Comparison of ENCODE assay signal across 8 mouse cellular contexts in genomic region chr14:62880084-62880851, GRCm38 (mm10). TPM values are rescaled to one million over a fixed set of nuclear protein-coding genes. Genes with fewer than 3 reads are reported as not detected.
DNase-seq lines count a peak whose midpoint lies in the region; ATAC-seq and TF ChIP-seq lines count a peak whose summit lies in the region.

No protein-coding gene starts in this region.

- H3K4me2 ChIP-seq in kidney, embryonic 14.5 days (replicated peaks; ENCODE audit: low read depth, low read length) = no peak overlapping the region

- H3K4me3 ChIP-seq in kidney, adult 2 months (ENCODE audit: insufficient read depth, low read depth, low read length) = no peak overlapping the region
- H3K4me3 ChIP-seq in kidney, embryonic 14.5 days (ENCODE audit: low read length) = no peak overlapping the region
- H3K4me3 ChIP-seq in cortical plate, adult 2 months (ENCODE audit: insufficient read depth, low read length) = no peak overlapping the region

- H3K9me3 ChIP-seq in kidney, embryonic 14.5 days (ENCODE audit: control insufficient read depth, low read length) = no peaks in the 10 kb centered on the region

- peak; percentile 51 for DNase-seq in kidney, adult 2 months
- peak; percentile 51 for DNase-seq in gastrocnemius, postnatal 14 days
- peak; percentile 83 to 95 for DNase-seq in layer of hippocampus, adult 18-20 months (ENCODE audit: low spot score in 2 of 2)
- no peak for DNase-seq in cerebellum, postnatal 4 days (ENCODE audit: low spot score in 2 of 2)

- TF ChIP-seq CTCF in kidney, adult 2 months (conservative IDR thresholded peaks at IDR 0.05; ENCODE audit: insufficient read depth, insufficient read length, low read depth, low read length) = no peak
- TF ChIP-seq CTCF in cortical plate, adult 2 months (IDR thresholded peaks at IDR 0.05; ENCODE audit: extremely low read depth, insufficient read depth, low read length) = no peak

- no peak for TF ChIP-seq POLR2A in kidney, adult 2 months (IDR thresholded peaks at IDR 0.05; ENCODE audit: low read depth, low read length)
- no peak for TF ChIP-seq POLR2A in cortical plate, adult 2 months (IDR thresholded peaks at IDR 0.05; ENCODE audit: extremely low read depth, insufficient read depth, low read length)

- H3K27me3 ChIP-seq in kidney, adult 2 months (replicated peaks; ENCODE audit: control insufficient read depth, insufficient read depth, low read length) = no peaks in the 10 kb centered on the region
- H3K27me3 ChIP-seq in kidney, embryonic 14.5 days (ENCODE audit: control insufficient read depth, insufficient read depth, low read length) = no peaks in the 10 kb centered on the region

- H3K4me1 ChIP-seq in kidney, adult 2 months (ENCODE audit: control insufficient read depth, insufficient read depth, low read length) = peaks cover 28% of the 10 kb centered on the region
- peaks cover 13% of the 10 kb centered on the region for H3K4me1 ChIP-seq in kidney, embryonic 14.5 days (ENCODE audit: control insufficient read depth, insufficient read depth, low read length)
- H3K4me1 ChIP-seq in cortical plate, adult 2 months (ENCODE audit: control insufficient read depth, insufficient read depth, low read length) = peaks cover 14% of the 10 kb centered on the region

- no peak overlapping the region for H3K9ac ChIP-seq in kidney, embryonic 14.5 days (ENCODE audit: low read depth, low read length)

- no peak for ATAC-seq in kidney, embryonic 14.5 days (ENCODE audit: low FRiP score, low TSS enrichment)
- ATAC-seq in megakaryocyte progenitor cell, adult 5-6 weeks (replicated peaks; ENCODE audit: poor library complexity) = 0 out of 2 replicates have a peak, but pooled peaks have one; percentile 9
- no peak for ATAC-seq in megakaryocyte-erythroid progenitor cell, adult 5-6 weeks (replicated peaks; ENCODE audit: low FRiP score, low TSS enrichment, poor library complexity, severe bottlenecking)

- H3K27ac ChIP-seq in kidney, adult 2 months (ENCODE audit: insufficient read depth, low read depth, low read length) = peak overlapping the region; percentile 69; the same call in 1 of the 2 replicates
- no peak overlapping the region for H3K27ac ChIP-seq in kidney, embryonic 14.5 days (ENCODE audit: low read depth, low read length)
- H3K27ac ChIP-seq in cortical plate, adult 2 months (ENCODE audit: insufficient read depth, low read length) = peak overlapping the region; percentile 92

- H3K36me3 ChIP-seq in kidney, adult 2 months (ENCODE audit: control insufficient read depth, insufficient read depth, low read length) = no peaks in the 10 kb centered on the region
- no peaks in the 10 kb centered on the region for H3K36me3 ChIP-seq in kidney, embryonic 14.5 days (ENCODE audit: control insufficient read depth, insufficient read depth, low read length)

- WGBS in kidney, adult 2 months = 69% methylated on average over 5 of the region's 5 CpGs
- 58% methylated on average over 5 of the region's 5 CpGs for WGBS in kidney, embryonic 14.5 days

- intact Hi-C loops in gastrocnemius, postnatal 14 days (cut with DNase I; ENCODE audit: low total_unique reads) = loop anchor here (10.0 kb wide), 1 partner anchor 55 kb away; no protein-coding TSS in a partner anchor

RNA-seq across cellular contexts. Expression of gene Wdfy2, which starts 42.8 kb away (rescaled TPM):
- 7.7 and 8.3 TPM in 2 replicates for polyA plus RNA-seq in kidney, adult 2 months (2012; rRNA removed)
- 5.2 and 12.1 TPM in 2 replicates for polyA plus RNA-seq in kidney, embryonic 14.5 days (2014; fragmentation: Nextera tagmentation; extraction: Ambion mirVana)
- 10.7 and 11.0 TPM in 2 replicates for polyA plus RNA-seq in cortical plate, adult 2 months (2012; rRNA removed)
- total RNA-seq in gastrocnemius, postnatal 14 days (2021) = 1 to 10 TPM; 7.4 to 7.8 TPM
- total RNA-seq in layer of hippocampus, adult 18-20 months (2021) = 10 to 100 TPM; 16.2 to 17.6 TPM
- 18.2 and 19.6 TPM in 2 replicates for total RNA-seq in megakaryocyte progenitor cell, adult 5-6 weeks (2015)
- total RNA-seq in megakaryocyte progenitor cell, adult 5-6 weeks (2017) = 22.1 and 24.2 TPM in 2 replicates
- 2.8 and 5.7 TPM in 2 replicates for total RNA-seq in megakaryocyte-erythroid progenitor cell, adult 5-6 weeks (2014; fragmentation: Nextera tagmentation)
- total RNA-seq in megakaryocyte-erythroid progenitor cell, adult 5-6 weeks (2017) = 4.8 and 4.9 TPM in 2 replicates

Comparison
In these comparisons a context has a peak if more than half of its experiments do, and no peak if none do; other contexts are left out.
1. DNase-seq: peak in kidney, adult 2 months (single experiment), gastrocnemius, postnatal 14 days (single experiment) and layer of hippocampus, adult 18-20 months (2 of 2); none in cerebellum, postnatal 4 days (0 of 2).